Mouse (Mus musculus) intestine, embryonic 14.5 days (tissue): ENCODE results near the gene Bmp7. TPM values are rescaled to one million over a fixed set of nuclear protein-coding genes. Genes with fewer than 3 reads are reported as not detected.

Experiments used
- ATAC-seq: fragments of 200-750 bp; cut with Nextera tagmentation; replicated peaks from 2 replicates; pipeline ENCODE4 v1.8.0; 2017; ENCODE audit warnings: low read depth, moderate number of reproducible peaks, moderate TSS enrichment, moderate library complexity; ENCODE audit not compliant: low FRiP score, low TSS enrichment
- DNase-seq: peaks from one replicate; pipeline ENCODE4 v3.0.0-alpha.2; 2018; ENCODE audit warnings: low spot score
- H3K27ac ChIP-seq: fragments of 300-500 bp; sonication (generic); 2 replicates; pipeline ENCODE4 v1.5.1; 2014; ENCODE audit warnings: low read depth, mild to moderate bottlenecking, control low read depth
- H3K27me3 ChIP-seq: fragments of 300-500 bp; sonication (generic); replicated peaks from 2 replicates; pipeline ENCODE4 v1.6.1; 2014; ENCODE audit warnings: low read length, control low read depth; ENCODE audit not compliant: control insufficient read depth, insufficient read depth
- H3K36me3 ChIP-seq: fragments of 300-500 bp; sonication (generic); 2 replicates; pipeline ENCODE4 v1.6.1; 2014; ENCODE audit warnings: low read length, control low read depth; ENCODE audit not compliant: control insufficient read depth, insufficient read depth
- H3K4me1 ChIP-seq: fragments of 300-500 bp; sonication (generic); replicated peaks from 2 replicates; pipeline ENCODE4 v1.6.1; 2014; ENCODE audit warnings: low read length, control low read depth, mixed read lengths; ENCODE audit not compliant: control insufficient read depth, insufficient read depth
- H3K4me2 ChIP-seq: fragments of 300-500 bp; sonication (generic); 2 replicates; pipeline ENCODE4 v1.6.1; 2014; ENCODE audit warnings: low read length
- H3K4me3 ChIP-seq: fragments of 300-500 bp; sonication (generic); 2 replicates; pipeline ENCODE4 v1.5.1; 2014; ENCODE audit warnings: low read depth, low read length, control low read depth, mixed read lengths
- H3K9ac ChIP-seq: fragments of 300-500 bp; sonication (generic); 2 replicates; pipeline ENCODE4 v1.6.1; 2014; ENCODE audit warnings: mild to moderate bottlenecking, low read length
- H3K9me3 ChIP-seq: fragments of 300-500 bp; sonication (generic); 2 replicates; pipeline ENCODE4 v1.6.1; 2016; ENCODE audit warnings: low read length, control low read depth; ENCODE audit not compliant: control insufficient read depth
- WGBS: fragments of 180-500 bp; shearing (Covaris S2); extraction: QIAGEN DNeasy Blood & Tissue Kit; methylation state at CpG from one replicate; pipeline ENCODE4 v1.1.7; 2014; 5-methylcytosine and 5-hydroxymethylcytosine counted together
- polyA plus RNA-seq: library from polyadenylated mRNA; unstranded; fragments of >200 nt; fragmentation: Nextera tagmentation; extraction: Ambion mirVana; gene quantifications from 2 replicates; pipeline ENCODE4 v1.2.1, GENCODE M21; 2014

Gene Bmp7
- polyA plus RNA-seq, 1 experiment from 2014 or later: 20.8 TPM

GRCm38 (mm10) chr2:172937326-172938190 lies 2.6 kb downstream of the Bmp7 start:
- Histone ChIP-seq H3K27me3 (peaks cover 12% of the 10 kb centered on the region), H3K9ac (no peak overlapping the region), H3K9me3 (no peaks in the 10 kb centered on the region), H3K4me3 (peak overlapping the region; percentile 60; the same call in 1 of the 2 replicates), H3K4me1 (peaks cover 52% of the 10 kb centered on the region), H3K4me2 (peak overlapping the region; percentile 74), H3K36me3 (no peaks in the 10 kb centered on the region), H3K27ac (no peak overlapping the region)
- ATAC-seq (no peak), DNase-seq (no peak)
- 54% methylated on average over 12 of the region's 12 CpGs for WGBS

DNA sequence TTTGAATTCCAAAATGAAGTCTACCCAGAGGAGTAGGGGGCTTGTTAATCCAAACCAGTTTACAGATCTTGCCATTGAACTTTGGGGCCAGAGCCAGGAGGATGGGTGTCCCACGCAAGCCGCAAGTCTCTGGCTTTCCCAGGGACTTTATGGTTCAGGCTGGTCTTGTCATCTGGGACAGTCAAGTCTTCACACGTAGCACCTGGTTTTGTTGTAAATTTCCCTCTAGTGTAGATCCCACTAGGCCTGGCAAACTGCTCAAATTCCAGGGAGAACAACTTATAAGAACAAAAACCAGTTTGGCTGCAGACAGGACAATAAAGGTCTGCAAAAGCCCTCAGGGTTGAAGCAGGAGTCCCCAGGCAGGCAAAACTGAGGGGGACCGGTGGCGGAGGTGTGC lies 3.3 kb downstream of the Bmp7 start:
- H3K27me3 ChIP-seq: peaks cover 12% of the 10 kb centered on the region
- H3K4me1 ChIP-seq: peaks cover 56% of the 10 kb centered on the region
- no peak for DNase-seq
- H3K9me3 ChIP-seq: no peaks in the 10 kb centered on the region
- no peak overlapping the region for H3K27ac ChIP-seq
- no peaks in the 10 kb centered on the region for H3K36me3 ChIP-seq
- no peak overlapping the region for H3K4me3 ChIP-seq
- H3K9ac ChIP-seq: no peak overlapping the region
- 70% methylated on average over 5 of the region's 5 CpGs for WGBS
- H3K4me2 ChIP-seq: peak overlapping the region; percentile 74
- no peak for ATAC-seq

DNA sequence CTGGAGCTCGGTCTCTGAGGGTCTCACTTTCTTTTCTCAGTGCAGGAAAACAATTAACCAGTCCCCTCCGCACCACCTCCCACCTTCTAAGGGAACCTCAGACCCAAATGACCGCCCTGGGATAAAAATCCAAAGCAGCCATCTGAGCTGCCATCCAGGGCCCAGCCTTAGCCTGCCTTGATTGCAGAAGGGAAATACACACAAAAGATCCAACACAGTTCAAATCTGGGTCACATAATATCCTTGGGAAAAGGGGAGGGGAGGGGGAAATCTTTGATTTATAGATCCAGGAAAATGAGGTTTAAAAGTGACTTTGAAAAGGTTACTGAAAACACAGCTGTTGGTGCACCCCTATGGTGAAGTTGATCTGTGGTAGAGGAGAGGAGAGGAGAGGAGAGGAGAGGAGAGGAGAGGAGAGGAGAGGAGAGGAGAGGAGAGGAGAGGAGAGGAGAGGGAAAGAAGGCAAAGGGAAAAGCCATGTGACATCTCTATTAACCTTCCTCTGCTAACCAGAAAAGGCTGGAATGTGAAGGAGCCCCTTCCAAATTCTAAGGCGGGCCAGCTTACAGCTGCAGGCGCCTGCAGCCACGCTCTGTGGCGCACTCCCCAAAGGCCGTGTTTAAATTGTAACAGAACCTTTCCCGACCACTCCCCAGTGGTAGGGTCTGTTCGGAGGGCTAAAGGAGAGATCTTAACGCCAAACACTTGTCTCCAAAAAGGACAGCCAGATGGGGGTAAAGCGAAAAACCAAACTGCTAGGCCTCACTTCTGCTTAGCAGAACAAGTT lies 4.2 kb downstream of the Bmp7 start:
- peaks cover 63% of the 10 kb centered on the region for H3K4me1 ChIP-seq
- H3K4me2 ChIP-seq: peak overlapping the region; percentile 74
- H3K36me3 ChIP-seq: no peaks in the 10 kb centered on the region
- H3K9ac ChIP-seq: no peak overlapping the region
- no peaks in the 10 kb centered on the region for H3K9me3 ChIP-seq
- peak overlapping the region; percentile 51; the same call in 1 of the 2 replicates for H3K27ac ChIP-seq
- WGBS: 31% methylated on average over 12 of the region's 12 CpGs
- peaks cover 5% of the 10 kb centered on the region; the same call in 1 of the 2 replicates for H3K27me3 ChIP-seq
- no peak overlapping the region for H3K4me3 ChIP-seq
- ATAC-seq (no peak), DNase-seq (no peak)

GRCm38 (mm10) chr2:172934891-172935740 lies 5.0 kb downstream of the Bmp7 start:
- no peak for DNase-seq
- peaks cover 5% of the 10 kb centered on the region; the same call in 1 of the 2 replicates for H3K27me3 ChIP-seq
- no peak overlapping the region for H3K4me3 ChIP-seq
- no peak; the same call in 1 of the 2 replicates for ATAC-seq
- peak overlapping the region; percentile 41 for H3K4me2 ChIP-seq
- H3K27ac ChIP-seq: peak overlapping the region; percentile 51; the same call in 1 of the 2 replicates
- peaks cover 63% of the 10 kb centered on the region for H3K4me1 ChIP-seq
- 6% methylated on average over 30 of the region's 30 CpGs for WGBS
- H3K36me3 ChIP-seq: no peaks in the 10 kb centered on the region
- H3K9ac ChIP-seq: no peak overlapping the region
- H3K9me3 ChIP-seq: no peaks in the 10 kb centered on the region

- Histone ChIP-seq H3K9ac (no peak overlapping the region), H3K27ac (peak overlapping the region; percentile 60; the same call in 1 of the 2 replicates), H3K27me3 (peaks cover 5% of the 10 kb centered on the region; the same call in 1 of the 2 replicates), H3K4me3 (no peak overlapping the region), H3K36me3 (no peaks in the 10 kb centered on the region), H3K4me2 (peak overlapping the region; percentile 41), H3K9me3 (no peaks in the 10 kb centered on the region), H3K4me1 (peaks cover 63% of the 10 kb centered on the region)
- ATAC-seq (no peak), DNase-seq (no peak)
- WGBS: 9% methylated on average over 8 of the region's 8 CpGs
Measured at GRCm38 (mm10) chr2:172934420-172934788, 5.7 kb downstream of the Bmp7 start.

GRCm38 (mm10) chr2:172933631-172934419 lies 6.3 kb downstream of the Bmp7 start:
- WGBS: 8% methylated on average over 34 of the region's 34 CpGs
- Histone ChIP-seq H3K4me1 (peaks cover 63% of the 10 kb centered on the region), H3K27ac (peak overlapping the region; percentile 60), H3K4me3 (no peak overlapping the region), H3K36me3 (no peaks in the 10 kb centered on the region), H3K9ac (no peak overlapping the region), H3K4me2 (peak overlapping the region; percentile 41), H3K27me3 (peaks cover 1% of the 10 kb centered on the region; the same call in 1 of the 2 replicates), H3K9me3 (no peaks in the 10 kb centered on the region)
- ATAC-seq (no peak), DNase-seq (peak; percentile 73)

DNA sequence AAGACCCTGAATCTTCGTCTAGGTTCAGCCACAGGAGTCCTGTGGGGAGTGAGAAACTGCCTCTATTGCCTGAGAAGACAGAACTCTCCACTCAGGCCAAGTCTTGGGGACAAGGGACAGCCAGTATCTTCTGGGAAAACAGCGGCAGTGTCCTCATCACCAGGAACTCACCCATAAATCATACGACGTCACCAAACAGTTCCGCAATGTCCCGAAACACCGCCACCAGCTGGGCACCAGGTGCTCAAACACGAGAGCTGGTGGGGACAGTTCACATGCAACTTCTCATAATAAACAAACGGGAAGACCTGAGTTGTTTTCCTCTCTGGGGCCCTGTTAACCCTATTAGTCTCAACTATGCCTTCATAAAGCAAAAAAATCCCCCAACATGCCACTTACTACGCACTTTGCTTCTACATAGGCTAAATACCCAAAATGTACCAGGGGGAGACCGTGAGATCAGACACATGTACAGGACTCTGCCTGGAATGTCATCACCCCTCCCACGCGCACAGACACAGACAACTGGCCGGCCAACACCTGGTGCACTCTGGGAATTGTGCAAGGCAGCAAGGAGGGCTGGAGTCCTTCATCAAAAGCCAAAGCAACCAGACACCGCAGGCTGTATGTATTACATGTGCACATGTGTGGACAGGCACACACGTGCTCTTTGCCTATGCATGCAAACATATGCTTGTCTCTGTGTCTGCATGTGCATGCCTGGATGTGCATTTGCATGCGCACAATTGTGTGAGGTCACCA lies 8.8 kb downstream of the Bmp7 start:
- Histone ChIP-seq H3K9ac (no peak overlapping the region), H3K4me3 (no peak overlapping the region), H3K36me3 (no peaks in the 10 kb centered on the region), H3K4me1 (peaks cover 43% of the 10 kb centered on the region), H3K9me3 (no peaks in the 10 kb centered on the region), H3K4me2 (no peak overlapping the region), H3K27me3 (no peaks in the 10 kb centered on the region), H3K27ac (no peak overlapping the region)
- DNase-seq (no peak), ATAC-seq (no peak)
- 58% methylated on average over 17 of the region's 17 CpGs for WGBS
